Mouse (Mus musculus) brain, embryonic 14.5 days (tissue): ENCODE data around the gene Cd200r3. TPM values are rescaled to one million over a fixed set of nuclear protein-coding genes. Genes with fewer than 3 reads are reported as not detected.

Experiments
- DNase-seq: peaks from one replicate; pipeline ENCODE4 v3.0.0-alpha.2; 2011; ENCODE audit warnings: low read depth
- CTCF ChIP-seq: fragments of 200-500 bp; IDR thresholded peaks from 2 replicates; pipeline ENCODE4 v1.5.1; 2012; ENCODE audit warnings: inconsistent platforms, mild to moderate bottlenecking, moderate library complexity, borderline replicate concordance; ENCODE audit not compliant: insufficient read depth, insufficient read length; ENCODE audit errors: extremely low read depth
- POLR2A ChIP-seq: fragments of 200-500 bp; IDR thresholded peaks from 2 replicates; pipeline ENCODE4 v1.6.1; 2012; ENCODE audit warnings: mild to moderate bottlenecking, inconsistent platforms, borderline replicate concordance; ENCODE audit not compliant: poor library complexity, insufficient read depth, insufficient read length, severe bottlenecking; ENCODE audit errors: extremely low read depth
- polyA plus RNA-seq: library from polyadenylated mRNA; depleted of rRNA; stranded (reverse); fragments of >200 nt; gene quantifications from 2 replicates; pipeline ENCODE4 v1.2.3, GENCODE M21; 2012

The Cd200r3 gene
- polyA plus RNA-seq, 1 experiment, result not detected

DNA sequence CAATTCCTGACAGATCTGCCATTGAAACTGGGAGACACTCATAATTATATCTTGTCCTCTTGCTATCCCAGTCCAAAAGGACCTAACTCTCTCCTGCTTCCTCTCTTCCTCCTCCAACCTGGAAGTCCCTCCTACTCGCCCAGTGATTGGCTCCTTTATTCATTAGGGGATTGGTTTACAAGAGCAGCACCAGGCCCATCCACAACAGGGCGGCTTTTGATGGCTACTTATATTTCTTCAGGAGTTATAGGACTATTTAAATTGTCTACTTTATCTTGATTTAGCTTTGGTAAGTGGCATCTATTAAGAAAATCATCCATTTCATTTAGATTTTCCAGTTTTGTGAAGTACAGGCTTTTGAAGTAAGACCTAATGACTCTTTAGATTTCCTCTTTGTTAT lies 30.6 kb downstream of the Cd200r3 start:
- DNase-seq, result no peak
- TF ChIP-seq POLR2A (no peak), CTCF (no peak)

DNA sequence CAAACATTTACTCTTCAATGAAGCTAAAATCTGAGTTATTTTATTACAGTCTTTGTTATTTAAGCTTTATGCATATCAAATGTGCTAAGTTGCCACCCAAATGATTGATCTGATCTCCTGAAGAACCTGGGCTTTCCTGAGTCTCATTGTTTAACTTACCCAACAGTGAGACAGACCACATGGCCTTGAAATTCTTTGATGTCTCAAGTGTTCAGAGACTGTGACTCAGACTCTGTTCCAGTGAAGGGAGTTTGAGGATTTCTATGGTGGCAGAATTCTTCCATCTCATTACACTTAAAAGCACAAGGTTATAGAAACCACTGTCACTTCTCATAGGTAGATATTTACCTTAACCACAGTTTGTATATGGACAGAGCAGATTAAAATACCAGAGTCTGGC lies 32.6 kb downstream of the Cd200r3 start:
- no peak for TF ChIP-seq CTCF
- TF ChIP-seq POLR2A, result no peak

DNA sequence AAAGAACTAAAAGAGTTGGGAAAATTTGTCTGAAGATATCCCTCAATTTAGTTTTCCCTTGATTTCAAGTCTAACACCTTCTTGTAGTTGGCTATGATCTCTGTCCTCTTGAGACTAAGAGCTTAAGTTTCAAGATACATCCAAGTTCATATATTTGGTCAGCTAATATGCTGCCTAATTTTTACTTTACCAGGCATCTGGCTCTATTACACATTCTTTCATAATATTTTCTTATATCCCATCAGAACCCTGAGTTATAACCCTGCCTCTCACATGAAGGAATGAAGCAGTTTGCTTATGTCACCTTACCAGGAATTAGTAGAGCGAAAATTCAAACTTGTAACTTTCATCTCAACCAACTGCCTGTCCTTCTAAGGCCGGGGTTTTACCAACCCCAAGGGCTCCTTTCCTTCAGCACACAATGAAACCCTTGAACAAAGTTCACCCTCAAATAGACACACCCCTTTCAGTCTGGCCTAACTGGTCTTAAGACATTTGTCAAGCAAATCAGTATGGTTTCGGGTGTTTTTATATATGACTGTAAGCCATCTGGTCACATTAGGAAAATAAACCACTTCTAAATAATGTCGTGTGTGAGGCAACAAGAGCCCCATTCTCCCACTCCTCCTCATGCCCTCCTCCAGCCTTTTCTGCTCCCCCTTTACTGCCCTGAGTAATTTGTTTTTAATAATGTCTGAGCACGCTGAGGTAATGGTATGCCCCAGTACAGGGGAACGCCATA lies 33.6 kb downstream of the Cd200r3 start:
- peak; percentile 43 for DNase-seq

More for the DNA sequence above, 32.6 kb downstream of the Cd200r3 start:
- no peak for DNase-seq

DNA sequence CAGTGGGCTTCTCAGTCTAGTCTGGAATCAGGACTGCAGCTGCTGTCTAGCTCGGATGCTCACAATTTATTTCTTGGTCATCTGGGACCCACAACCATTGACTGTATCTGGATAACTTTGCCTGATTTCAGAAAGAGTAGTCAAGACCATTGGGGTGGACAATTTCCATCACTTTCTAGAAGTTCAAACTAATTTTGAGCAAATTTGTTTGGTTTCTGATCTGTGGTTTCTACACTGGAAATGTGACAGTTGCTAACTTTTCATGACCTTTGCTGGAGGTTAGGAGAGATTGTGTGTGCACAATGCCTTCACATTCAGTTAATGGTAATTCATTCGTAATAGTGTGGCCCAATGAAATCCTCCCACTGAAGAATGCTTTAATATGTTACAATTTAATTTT lies 34.7 kb downstream of the Cd200r3 start:
- no peak for DNase-seq
- TF ChIP-seq POLR2A (no peak), CTCF (no peak)

More for the DNA sequence above, 33.6 kb downstream of the Cd200r3 start:
- TF ChIP-seq CTCF (no peak), POLR2A (no peak)

DNA sequence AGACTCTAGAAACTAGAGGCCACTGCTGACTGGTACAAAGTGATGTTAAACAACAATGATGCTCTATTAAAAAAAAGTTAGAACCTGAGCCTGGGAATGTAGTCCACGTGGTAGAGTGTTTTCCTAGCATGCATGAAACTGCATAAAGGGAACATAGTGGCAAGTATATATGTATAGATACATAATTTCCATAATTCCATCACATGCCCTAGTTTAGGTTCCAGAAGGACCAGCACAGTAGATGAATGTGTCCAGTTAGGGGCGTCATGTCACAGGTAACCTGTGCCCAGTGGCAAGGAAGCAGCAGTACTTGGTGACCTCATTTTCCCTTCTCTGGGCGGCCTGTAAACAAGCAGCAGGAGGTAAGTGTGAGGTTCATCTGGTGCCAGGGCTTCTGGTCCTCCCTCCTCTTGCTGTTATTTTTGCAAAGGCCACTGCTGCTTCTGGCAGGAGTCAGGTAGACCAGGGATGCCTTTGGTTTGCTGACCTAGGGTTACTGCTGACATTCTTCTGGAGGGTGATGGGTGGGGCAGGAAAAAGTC lies 35.9 kb downstream of the Cd200r3 start:
- TF ChIP-seq CTCF (no peak), POLR2A (no peak)
- DNase-seq, result no peak

DNA sequence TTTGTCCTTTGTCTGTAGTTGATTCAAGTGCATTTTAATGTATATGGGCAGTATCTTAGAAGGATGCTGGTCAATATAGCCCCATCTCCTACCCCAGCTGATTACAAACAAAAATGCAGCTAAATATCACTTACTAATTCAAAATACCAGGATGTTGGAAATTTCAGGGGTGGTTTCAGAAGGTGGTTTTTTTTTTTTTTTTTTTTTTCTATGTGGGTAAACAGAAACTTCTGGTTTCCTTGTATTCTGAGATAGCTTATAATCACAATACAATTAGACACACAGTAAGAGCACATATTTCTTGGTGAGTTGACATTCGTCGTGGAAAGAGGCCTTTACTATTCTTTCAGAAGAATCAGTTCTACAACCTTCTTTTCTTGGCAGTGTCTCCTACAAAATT lies 39.5 kb downstream of the Cd200r3 start:
- DNase-seq, result no peak
- TF ChIP-seq POLR2A, result no peak
- TF ChIP-seq CTCF, result no peak

DNA sequence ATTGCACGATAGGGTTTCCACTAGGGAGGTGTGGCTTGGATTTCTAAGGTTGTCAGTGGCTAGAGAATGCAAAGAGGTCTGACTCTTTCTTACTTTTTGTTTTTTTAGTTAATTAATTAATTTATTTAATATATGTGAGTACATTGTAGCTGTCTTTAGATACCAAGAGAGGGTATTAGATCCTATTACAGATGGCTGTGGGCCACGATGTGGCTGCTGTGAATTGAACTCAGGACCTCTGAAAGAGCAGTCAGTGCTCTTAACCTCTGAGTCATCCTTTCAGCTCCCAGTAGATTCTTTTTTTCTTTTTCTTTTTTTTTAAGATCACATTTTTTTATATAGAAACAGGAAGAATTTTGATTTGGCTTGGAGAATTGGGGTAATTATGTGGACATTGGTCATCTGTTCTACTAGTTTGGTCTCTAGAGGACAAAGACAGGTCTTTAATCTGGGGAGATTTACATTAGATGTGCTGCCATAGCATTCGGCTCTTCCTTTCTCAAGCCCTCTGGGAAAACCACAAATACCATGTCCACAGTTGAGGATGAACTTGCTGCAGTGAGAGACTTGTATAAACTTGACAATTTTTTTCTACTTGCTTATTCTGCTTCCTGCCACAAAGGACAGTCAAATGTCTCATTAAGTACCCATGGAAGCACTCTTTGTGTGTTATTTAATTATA lies 40.0 kb downstream of the Cd200r3 start:
- TF ChIP-seq POLR2A (no peak), CTCF (no peak)
- DNase-seq, result no peak

DNA sequence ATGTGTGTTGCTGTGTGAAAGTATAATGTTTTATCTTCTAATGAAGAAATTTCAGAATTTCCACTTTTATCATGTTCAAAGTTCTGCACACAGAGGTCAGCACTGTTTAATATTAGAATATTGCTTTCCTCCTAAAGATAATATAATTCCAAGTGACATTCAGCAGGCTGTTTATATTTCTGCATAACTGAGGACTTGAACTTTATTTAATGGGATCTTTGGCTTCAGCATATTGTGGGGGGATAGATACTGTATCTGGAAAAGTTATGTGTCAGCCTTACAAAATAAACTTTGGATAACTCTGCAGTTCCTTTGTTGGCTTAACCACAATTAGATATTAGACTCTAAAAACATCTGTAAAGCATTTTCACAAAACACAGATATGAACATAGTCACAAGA lies 40.6 kb downstream of the Cd200r3 start:
- DNase-seq, result no peak
- TF ChIP-seq CTCF, result no peak
- TF ChIP-seq POLR2A, result no peak

DNA sequence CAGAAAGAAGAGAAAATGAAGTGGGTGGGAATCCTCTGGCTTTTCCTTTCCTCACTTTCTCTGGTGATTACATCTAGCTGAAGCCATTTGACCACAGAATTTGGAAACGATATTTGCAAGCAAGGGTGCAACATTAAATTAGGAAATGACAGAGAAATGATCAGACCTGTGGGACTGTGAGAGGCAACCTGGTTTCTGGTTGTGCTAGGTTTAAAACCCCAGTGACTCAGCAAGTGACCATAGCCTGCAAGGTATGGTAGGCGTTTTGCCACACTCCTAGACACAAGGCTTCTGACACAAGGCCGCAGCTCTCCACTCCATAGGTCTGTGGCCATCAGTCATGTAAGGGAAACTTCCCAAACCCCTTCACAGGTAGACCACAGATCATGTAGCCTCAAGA lies 41.4 kb downstream of the Cd200r3 start:
- no peak for DNase-seq
- no peak for TF ChIP-seq CTCF
- TF ChIP-seq POLR2A, result no peak

DNA sequence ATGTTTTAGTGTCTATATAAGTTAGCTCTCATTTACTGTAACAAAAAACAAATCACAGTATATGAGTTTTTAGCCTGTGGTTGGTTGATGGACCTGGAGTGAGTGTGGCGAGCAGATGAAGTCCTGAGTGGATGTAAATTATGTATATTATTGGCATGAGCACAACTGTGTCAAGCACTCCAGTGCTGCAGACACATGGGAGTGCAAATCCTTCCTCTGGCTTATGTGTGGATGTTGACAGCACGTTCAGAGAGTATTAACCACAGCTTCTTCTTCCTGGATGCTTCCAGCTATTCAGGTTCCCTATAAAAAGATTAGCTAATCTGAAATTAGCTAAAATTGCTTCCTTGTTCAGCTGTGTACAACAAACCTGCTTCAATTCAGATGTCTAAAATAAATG lies 42.6 kb downstream of the Cd200r3 start:
- TF ChIP-seq POLR2A, result no peak
- TF ChIP-seq CTCF, result no peak
- DNase-seq, result no peak

DNA sequence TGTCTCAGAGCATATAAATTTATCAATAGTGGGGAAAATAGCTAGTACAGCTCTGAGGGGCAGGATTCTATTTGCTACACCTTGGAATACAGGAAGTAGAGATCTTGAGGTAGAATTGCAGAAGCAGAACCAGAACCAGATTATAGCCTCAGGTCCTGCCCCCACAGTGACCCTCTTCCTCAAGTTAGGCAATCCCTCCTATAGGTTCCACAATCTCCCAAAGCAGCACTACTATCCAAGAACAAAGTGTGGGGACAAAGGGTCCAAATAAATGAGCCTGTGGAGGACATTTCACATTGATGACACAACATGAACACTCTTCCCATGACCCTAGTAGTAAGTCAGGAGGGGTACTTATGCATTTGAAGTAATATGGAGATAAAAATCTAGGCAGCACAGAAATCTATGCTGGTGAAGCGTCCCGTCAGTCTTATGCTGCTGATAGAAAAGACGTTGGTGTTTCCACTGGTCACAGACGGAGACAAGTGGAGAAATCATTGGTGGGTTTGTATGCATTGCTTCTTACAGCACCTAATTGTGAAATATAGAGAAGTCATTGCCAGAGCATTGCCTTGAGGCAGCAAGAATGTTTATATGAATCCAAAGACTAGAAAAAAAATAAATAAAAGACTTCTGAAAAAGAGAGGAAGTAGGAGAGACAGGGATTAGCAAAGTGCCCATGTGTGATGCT lies 45.3 kb downstream of the Cd200r3 start:
- no peak for TF ChIP-seq POLR2A
- TF ChIP-seq CTCF, result no peak
- no peak for DNase-seq
